Mouse (Mus musculus) splenic B cell, adult 2 months (primary cell): ENCODE measurements around the gene Leprot.
A peak's percentile ranks its signal among the peaks of the same experiment; 100 is the strongest.

Source experiments
- DNase-seq: peaks from one replicate; pipeline ENCODE4 v3.0.0-alpha.2; 2011; ENCODE audit warnings: low read depth, low spot score
- H3K27me3 ChIP-seq: 2 replicates; pipeline ENCODE4 v1.6.1; 2012; ENCODE audit warnings: mild to moderate bottlenecking, low read length, moderate library complexity, mixed read lengths; ENCODE audit not compliant: control insufficient read depth, poor library complexity, insufficient read depth, severe bottlenecking
- H3K36me3 ChIP-seq: 2 replicates; pipeline ENCODE4 v1.6.1; 2012; ENCODE audit warnings: mild to moderate bottlenecking, low read length, moderate library complexity, mixed read lengths; ENCODE audit not compliant: control insufficient read depth, poor library complexity, insufficient read depth, severe bottlenecking

The Leprot gene

DNA sequence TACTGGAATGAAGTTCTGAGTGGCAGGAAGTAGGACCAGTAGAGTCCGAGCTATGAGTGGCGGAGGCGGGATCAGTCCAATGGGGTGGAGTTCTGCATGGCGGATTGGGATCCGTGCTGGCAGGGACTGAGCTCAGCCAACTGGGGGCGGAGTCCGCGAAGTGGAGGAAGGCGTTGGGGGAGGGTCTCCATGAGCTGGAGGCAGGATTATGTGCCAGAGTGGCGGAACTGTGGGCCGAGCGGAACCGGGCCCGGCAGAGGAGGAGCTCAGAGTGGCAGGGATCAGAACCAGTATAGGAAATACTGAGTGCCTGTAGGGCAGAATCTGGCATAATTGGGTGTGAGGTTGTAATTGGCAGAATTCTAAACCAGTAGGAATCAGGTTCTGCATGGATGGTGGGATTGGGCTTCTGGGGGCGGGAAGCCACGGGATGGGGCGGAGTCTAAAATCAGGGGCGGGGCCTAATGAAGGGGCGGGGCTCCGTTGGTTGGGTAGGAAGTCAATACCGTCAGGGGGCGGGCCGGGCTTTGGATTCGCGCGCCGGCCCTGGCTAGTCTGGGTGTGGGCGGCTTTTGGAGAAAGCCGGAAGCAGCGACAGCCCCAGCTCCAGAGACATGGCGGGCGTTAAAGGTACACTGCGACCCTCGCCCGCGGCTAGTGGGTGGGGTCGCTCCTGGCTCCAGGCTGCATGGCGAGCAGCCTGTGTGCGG is at the start of gene Leprot:
Leprot (plus strand) TSS at position 523 of the 710 bp plus-strand sequence.
- peak; percentile 96 for DNase-seq
- Histone ChIP-seq H3K36me3 (no peaks in the 10 kb centered on the region), H3K27me3 (no peaks in the 10 kb centered on the region; the same call in 1 of the 2 replicates)

DNA sequence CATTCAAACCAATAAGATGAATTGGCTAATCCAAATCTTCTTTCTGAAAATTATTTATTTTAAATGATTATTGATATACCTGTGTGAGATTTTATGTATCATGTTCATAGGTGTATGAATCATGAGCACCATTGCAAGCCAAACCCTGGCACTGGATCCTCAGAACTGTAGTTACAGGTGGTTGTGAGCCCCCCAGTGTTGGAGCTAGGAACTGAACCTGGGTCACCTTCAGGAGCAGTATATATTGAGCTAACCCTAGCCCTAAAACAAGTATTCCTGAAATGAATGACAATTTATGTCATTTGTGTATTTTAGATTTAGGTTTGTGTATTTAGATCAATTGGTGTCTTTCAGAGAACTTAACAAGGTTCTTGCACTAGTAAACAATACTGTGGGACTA is 45.8 kb upstream of the Leprot start:
- DNase-seq = peak; percentile 27
- no peaks in the 10 kb centered on the region for H3K36me3 ChIP-seq
- H3K27me3 ChIP-seq = no peaks in the 10 kb centered on the region

DNA sequence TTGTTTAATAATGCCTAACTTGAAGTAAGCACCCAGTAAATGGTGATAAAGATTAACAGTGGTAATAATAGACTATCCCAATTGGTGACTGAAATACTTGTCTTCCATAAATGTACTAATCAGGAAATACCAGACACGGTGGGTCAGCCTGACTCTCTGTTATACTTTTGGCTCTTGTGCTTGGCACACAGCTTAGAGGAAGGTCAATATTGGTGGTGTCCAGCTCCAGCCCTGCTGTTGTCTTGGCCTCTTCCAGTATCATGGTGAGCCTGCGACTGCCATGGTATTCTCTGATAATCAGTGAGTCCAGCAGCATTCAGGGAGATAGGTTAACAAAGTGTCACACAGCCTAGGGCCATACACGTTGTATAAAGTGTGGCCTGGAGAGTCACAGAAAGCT is 43.9 kb upstream of the Leprot start:
- DNase-seq = no peak
- H3K36me3 ChIP-seq = no peaks in the 10 kb centered on the region
- no peaks in the 10 kb centered on the region for H3K27me3 ChIP-seq

DNA sequence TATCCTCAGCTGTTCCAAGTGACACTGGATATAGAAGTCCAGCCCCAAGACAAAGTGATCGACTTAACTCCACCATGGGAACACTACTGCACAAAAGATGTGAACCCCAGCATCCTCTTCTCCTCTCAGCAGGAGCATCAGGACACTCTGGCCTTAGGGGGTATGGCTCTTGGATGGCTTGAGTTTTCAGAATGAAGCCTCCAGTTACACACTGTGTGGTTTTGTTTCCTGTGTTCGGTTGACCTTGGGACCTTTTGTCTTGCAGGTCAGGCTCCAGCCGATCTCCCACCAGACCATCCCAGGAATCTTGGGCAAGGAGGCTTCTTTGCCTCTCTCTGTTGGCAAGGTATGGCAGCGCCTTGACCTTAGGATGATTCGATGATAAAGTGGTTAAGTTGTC is 31.0 kb upstream of the Leprot start:
- no peak for DNase-seq
- H3K27me3 ChIP-seq = no peaks in the 10 kb centered on the region
- H3K36me3 ChIP-seq = no peaks in the 10 kb centered on the region

DNA sequence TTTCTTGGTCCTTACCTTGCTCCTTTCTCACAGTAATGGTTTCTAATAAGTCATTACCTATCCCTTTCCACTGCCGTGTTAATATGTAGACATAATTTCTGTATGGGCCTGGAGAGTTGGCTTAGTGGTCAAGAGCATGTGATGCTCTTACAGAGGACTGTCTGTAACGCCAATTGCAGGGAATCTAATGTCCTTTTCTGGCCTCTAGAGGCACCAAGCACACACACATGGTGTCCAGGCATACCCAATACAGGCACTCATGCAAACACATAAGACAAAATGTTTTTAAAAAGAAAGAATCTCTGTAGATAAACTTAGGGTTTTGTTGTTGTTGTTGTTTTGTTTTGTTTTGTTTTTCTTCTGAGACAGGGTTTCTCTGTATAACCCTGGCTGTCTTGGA is 29.8 kb upstream of the Leprot start:
- Histone ChIP-seq H3K27me3 (no peaks in the 10 kb centered on the region), H3K36me3 (no peaks in the 10 kb centered on the region)
- DNase-seq = peak; percentile 5

DNA sequence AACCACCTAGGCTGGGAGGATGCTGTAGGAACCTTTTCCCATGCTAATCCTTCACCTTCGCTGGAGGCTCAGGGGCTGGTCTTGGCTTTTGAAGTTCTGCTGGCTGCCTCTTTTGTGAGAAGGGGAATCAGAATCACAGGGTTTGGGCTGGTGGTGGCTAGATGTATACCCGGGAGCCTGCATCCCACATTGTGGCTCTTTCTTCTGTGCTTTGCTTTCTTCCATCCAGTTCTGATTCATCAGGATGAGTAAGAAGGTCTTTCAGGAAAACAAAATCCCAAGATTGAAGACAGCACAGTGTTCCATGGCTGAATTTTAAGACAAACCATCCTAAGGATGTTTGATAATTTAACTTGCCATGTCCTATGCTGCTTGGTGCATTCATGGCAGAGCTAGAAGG is 27.3 kb upstream of the Leprot start:
- Histone ChIP-seq H3K27me3 (no peaks in the 10 kb centered on the region), H3K36me3 (no peaks in the 10 kb centered on the region)
- DNase-seq = no peak

DNA sequence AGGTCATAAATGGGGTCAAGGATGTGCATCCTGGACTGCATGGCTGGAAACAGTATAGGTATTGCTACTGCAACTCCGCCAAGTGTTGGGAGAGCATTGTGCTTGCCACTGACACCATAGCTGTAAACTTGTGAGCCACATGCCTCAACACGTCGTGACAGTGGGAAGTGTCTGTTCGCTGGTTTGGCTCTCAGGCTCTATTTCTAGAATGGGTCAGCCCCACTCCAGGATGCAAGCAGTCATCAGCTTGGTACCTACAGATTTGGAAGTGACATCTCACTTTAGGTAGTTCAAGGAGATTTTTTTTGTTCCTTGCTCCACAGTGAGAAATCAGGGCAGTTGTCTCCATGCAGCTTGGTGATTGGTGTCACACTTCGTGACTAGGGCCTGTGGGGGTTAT is 26.3 kb upstream of the Leprot start:
- Histone ChIP-seq H3K36me3 (no peaks in the 10 kb centered on the region), H3K27me3 (no peaks in the 10 kb centered on the region)
- no peak for DNase-seq

DNA sequence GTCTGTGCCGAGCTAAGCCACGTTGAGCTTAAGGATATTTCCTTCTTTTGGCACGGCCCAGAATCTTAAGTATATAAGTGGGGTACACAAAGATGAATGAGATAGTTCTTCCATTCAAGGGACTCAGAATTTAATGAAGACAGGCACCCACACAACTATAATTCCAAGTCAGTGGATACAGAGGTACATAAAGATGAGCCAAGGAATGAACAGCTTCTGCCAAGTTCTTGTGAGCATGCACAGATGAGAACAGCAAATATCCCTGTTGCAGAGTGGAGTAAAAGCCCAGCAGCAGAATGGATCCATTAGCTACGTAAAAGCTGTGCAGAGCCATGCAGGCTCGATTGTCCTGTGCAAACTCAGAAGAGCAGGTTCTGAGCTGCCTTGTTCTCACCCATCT is 22.2 kb upstream of the Leprot start:
- Histone ChIP-seq H3K27me3 (no peaks in the 10 kb centered on the region), H3K36me3 (no peaks in the 10 kb centered on the region)
- DNase-seq = no peak

DNA sequence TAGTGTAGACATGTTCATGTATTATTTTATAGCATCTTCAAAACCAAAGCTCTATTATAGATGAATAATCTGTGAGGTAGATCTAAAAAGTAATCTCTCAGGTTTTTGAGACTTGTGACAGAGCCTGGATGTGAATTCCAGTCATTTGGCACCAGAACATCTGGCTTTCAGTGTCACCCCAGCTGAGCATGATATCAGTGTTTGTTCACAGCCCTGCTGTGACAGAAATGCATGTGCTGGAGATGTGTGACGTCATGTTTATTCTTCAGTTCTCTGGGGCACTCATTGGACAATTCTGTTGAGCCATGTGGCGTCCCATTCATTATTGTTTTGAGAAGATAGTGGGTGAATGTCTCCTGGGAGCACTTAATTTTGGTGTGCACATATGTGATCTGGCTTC is 11.9 kb upstream of the Leprot start:
- Histone ChIP-seq H3K27me3 (no peaks in the 10 kb centered on the region; the same call in 1 of the 2 replicates), H3K36me3 (no peaks in the 10 kb centered on the region)
- no peak for DNase-seq

DNA sequence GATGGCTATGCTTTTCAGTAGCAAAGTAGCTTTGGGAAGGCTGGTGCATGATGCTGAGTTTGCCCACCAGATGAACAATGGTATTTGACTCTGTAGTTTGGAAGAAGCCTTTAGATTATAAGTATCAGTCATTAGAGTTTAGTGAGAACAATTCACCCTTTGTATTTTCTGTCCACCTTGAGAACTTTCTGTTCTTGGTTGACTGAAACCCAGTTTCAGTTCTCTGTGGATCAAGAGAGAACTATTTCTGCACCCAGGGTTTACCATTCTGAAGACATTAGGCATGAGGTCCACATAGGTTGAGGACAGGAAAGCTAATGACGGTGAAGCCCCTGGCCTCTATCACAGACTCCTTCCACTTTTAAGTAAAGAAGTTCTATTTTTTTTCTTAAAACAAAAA is 10.0 kb upstream of the Leprot start:
- no peaks in the 10 kb centered on the region; the same call in 1 of the 2 replicates for H3K27me3 ChIP-seq
- peak; percentile 13 for DNase-seq
- no peaks in the 10 kb centered on the region for H3K36me3 ChIP-seq

DNA sequence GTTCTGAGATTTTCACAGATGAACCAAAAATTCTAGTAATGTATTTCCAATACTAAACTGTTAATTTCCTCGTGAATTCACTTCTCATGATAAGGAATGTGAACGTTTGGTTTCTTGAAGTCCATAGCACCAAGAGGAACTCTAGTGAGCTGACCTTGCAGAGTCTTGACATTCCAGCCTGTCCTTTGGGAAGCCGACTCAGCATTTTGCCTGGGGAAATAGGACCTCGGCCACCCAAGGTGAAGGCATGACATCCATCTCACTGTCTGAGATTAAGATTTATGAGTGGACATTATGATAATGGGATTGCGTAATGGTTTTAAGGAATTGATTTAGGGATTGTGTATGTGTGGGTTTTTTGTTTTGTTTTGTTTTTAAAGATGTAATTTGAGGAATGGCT is 6.9 kb upstream of the Leprot start:
- no peak for DNase-seq
- no peaks in the 10 kb centered on the region for H3K36me3 ChIP-seq

DNA sequence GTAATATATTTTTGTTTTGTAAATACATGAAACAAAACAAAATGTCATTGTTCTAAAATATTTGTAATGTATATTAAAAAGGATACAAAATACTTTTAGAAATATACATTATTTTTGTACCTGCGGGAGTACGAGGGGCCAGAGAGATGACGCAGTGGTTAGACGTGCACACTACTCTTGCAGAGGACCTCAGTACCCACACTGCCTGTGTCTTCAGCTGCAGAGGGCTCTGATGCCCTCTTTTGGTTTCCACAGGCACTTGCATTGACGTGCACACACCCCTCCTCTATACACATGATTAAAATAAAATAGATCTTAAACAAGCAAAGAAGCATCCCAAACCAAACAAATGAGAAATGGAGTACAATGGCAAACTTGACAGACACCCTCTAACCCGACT is 4.8 kb upstream of the Leprot start:
- H3K27me3 ChIP-seq = no peaks in the 10 kb centered on the region; the same call in 1 of the 2 replicates
- DNase-seq = no peak
- H3K36me3 ChIP-seq = no peaks in the 10 kb centered on the region

More for the DNA sequence above, 6.9 kb upstream of the Leprot start:
- H3K27me3 ChIP-seq = no peaks in the 10 kb centered on the region; the same call in 1 of the 2 replicates

DNA sequence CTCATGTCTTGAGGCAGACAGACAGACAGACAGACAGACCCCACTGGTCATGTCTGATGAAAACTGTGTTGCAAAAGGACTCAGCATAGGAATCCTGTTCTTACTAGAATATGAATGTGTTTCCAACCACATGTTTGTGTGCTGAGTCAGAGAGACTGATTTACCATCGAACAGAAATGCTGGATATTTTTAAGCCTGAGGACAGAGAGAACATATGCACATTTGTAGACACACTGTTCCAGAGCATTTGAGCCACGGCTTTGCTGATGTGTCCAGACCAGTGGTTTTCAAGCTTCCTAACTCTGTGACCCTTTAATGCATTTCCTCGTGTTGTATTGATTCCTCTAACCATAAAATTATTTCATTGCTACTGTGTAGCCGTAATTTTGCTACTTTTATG is 4.3 kb upstream of the Leprot start:
- H3K27me3 ChIP-seq = no peaks in the 10 kb centered on the region; the same call in 1 of the 2 replicates
- DNase-seq = no peak
- H3K36me3 ChIP-seq = no peaks in the 10 kb centered on the region

DNA sequence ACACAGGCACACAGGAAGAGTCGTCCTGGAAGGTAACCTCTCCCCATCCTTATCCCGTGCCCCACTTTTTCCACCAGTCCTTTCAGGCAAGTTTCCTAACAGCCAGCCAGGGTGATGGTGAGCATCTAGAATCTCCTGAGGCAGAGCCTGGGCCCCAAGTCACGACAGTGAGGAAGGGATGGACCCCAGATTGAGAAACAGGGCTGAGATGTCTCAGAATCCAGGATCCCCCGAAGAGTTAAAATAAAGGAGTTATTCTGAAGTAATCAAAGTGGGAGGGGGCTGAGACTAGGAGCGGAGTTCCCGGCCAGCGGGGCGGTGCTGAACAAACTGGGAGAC is 692 bp upstream of the Leprot start:
- Histone ChIP-seq H3K36me3 (no peaks in the 10 kb centered on the region), H3K27me3 (no peaks in the 10 kb centered on the region; the same call in 1 of the 2 replicates)
- DNase-seq = no peak

DNA sequence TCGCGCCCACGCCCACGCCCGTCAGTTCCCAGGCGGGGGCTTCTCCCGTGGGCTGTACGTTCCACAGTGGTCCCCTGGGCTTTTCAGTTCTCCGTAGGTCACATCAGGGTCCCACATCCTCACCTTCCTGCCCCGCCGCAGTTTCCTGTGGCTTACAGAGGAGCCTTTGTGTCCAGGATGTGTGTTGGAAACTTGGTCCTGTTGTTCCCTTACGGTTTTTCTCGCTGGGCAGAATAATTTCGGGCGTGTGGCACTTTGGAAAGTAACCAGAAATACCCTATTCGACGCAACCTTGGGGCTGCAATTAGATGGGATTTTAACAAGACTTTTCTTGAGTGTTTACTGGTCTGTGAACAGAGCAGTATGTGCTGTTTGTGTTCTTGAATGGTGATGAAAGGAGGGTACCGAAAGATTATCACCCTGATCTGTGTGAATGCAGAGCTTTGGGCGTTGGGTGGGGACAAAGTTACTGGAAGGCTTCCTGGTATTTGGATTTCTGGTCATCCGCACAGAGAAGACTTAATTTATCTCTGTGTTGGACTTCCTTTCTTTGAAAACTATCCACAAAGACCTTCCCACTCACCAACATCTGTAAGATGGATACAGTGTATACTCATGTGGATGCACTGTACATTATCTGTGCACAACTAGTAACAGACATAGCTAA is 591 bp downstream of the Leprot start:
- DNase-seq = no peak
- 0 out of 2 replicates have a peak, but pooled peaks cover 2% of the 10 kb centered on the region for H3K36me3 ChIP-seq
- H3K27me3 ChIP-seq = no peaks in the 10 kb centered on the region; the same call in 1 of the 2 replicates
